Mouse (Mus musculus): ENCODE data around the gene Gm4340.

DNA sequence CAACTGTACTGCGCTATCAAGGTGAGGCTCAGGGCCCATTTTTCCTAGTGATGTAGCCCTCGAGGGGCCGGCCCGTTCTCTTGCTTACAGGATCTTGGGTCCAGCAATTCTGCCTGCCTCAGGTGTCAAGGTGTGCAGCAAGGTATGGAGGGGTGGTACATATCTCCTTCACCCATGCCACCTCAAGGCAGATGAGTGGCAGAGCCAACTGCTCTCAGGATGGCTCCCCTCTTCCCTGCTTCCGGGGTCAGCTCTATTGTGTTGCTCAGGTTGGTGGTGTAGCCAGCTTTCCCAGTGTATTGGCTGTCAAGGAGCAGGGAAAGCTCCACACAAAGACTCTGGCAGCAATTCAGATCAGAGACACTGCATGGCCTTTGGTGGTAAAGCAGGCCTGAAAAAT is 20.7 kb downstream of the Gm4340 start:
- TF ChIP-seq POLR2A (IDR thresholded peaks at IDR 0.05; ENCODE audit: control insufficient read depth, extremely low read depth, insufficient read depth, low read length, poor library complexity) (no peak), CTCF (IDR thresholded peaks at IDR 0.05; ENCODE audit: borderline replicate concordance, control insufficient read depth, extremely low read depth, insufficient read depth, low read length, poor library complexity) (no peak)
